11 mouse cellular contexts compared by ENCODE assay signal in genomic region chr4:82572410-82573290, GRCm38 (mm10).
DNase-seq lines count a peak whose midpoint lies in the region; ATAC-seq and TF ChIP-seq lines count a peak whose summit lies in the region.
"Had no signal": no experiment of that assay in that cellular context is flagged by ENCODE, and none has a peak within 500 bp of the region (broad histone marks: within the 10 kb centered on the region; RNA-seq: fewer than 3 reads in every experiment).

No protein-coding gene starts in this region.

- TF ChIP-seq CTCF in brain, embryonic 14.5 days (IDR thresholded peaks at IDR 0.05; ENCODE audit: borderline replicate concordance, extremely low read depth, insufficient read depth, insufficient read length) = no peak

- intact Hi-C loops in left cerebral cortex, postnatal 4 days (cut with DNase I) = no loop called here

- H3K27me3 ChIP-seq in heart, embryonic 16.5 days (ENCODE audit: control insufficient read depth, insufficient read depth, low read length) = no peaks in the 10 kb centered on the region
- H3K27me3 ChIP-seq: kidney, embryonic 15.5 days had no signal

- 38% methylated on average over 13 of the region's 13 CpGs for WGBS in heart, embryonic 16.5 days

- peaks cover 10% of the 10 kb centered on the region for H3K4me1 ChIP-seq in heart, embryonic 16.5 days (ENCODE audit: control insufficient read depth, insufficient read depth, low read length)

- H3K9me3 ChIP-seq in heart, embryonic 16.5 days (replicated peaks; ENCODE audit: control insufficient read depth, low read length) = 0 out of 2 replicates have a peak, but pooled peaks cover 2% of the 10 kb centered on the region
- H3K9me3 ChIP-seq: kidney, embryonic 15.5 days had no signal

- no peak for ATAC-seq in cerebellum, adult (ENCODE audit: insufficient number of reproducible peaks, low FRiP score, low TSS enrichment)
- peak; percentile 91 for ATAC-seq in heart, embryonic 16.5 days (replicated peaks; ENCODE audit: extremely low read depth, insufficient read depth, low FRiP score)

- H3K4me3 ChIP-seq in heart, embryonic 16.5 days (ENCODE audit: low read length) = no peak overlapping the region; the same call in 1 of the 2 replicates
- H3K4me3 ChIP-seq: kidney, embryonic 15.5 days had no signal

- no peak overlapping the region for H3K9ac ChIP-seq in heart, embryonic 16.5 days (ENCODE audit: low read length)
- H3K9ac ChIP-seq: kidney, embryonic 15.5 days had no signal

- H3K4me2 ChIP-seq in heart, embryonic 16.5 days (ENCODE audit: low read depth, low read length) = peak overlapping the region; percentile 24
- H3K4me2 ChIP-seq: kidney, embryonic 15.5 days had no signal

- peak; percentile 56 to 67 for DNase-seq in cerebellum, postnatal 14 days
- peak; percentile 59 for DNase-seq in left cerebral cortex, postnatal 4 days
- no peak for DNase-seq in left cerebral cortex, adult 9 months (ENCODE audit: low spot score in 2 of 2)
- DNase-seq in brain, embryonic 14.5 days (ENCODE audit: low read depth) = peak; percentile 93
- DNase-seq in ovary, adult 18-20 months (ENCODE audit: low spot score) = no peak
- no peak for DNase-seq in spleen, postnatal 36 days (ENCODE audit: low spot score in 2 of 2)
- DNase-seq: adrenal gland, postnatal 25 days had no signal

- H3K36me3 ChIP-seq in heart, embryonic 16.5 days (ENCODE audit: control insufficient read depth, insufficient read depth) = no peaks in the 10 kb centered on the region
- H3K36me3 ChIP-seq: kidney, embryonic 15.5 days had no signal

- TF ChIP-seq POLR2A in brain, embryonic 14.5 days (IDR thresholded peaks at IDR 0.05; ENCODE audit: borderline replicate concordance, extremely low read depth, insufficient read depth, insufficient read length, poor library complexity, severe bottlenecking) = no peak

- H3K27ac ChIP-seq in heart, embryonic 16.5 days (ENCODE audit: low read length) = peak overlapping the region; percentile 76
- H3K27ac ChIP-seq: kidney, embryonic 15.5 days; stomach, postnatal 0 days had no signal

Comparison
In these comparisons a context has a peak if more than half of its experiments do, and no peak if none do; other contexts are left out.
1. DNase-seq: peak in cerebellum, postnatal 14 days (2 of 2), left cerebral cortex, postnatal 4 days (single experiment) and brain, embryonic 14.5 days (single experiment); none in left cerebral cortex, adult 9 months (0 of 2), ovary, adult 18-20 months (single experiment) and spleen, postnatal 36 days (0 of 2).